Mouse (Mus musculus) lung, adult 2 months (tissue): ENCODE measurements at regions not wholly inside any gene's neighbourhood (a gene's known extent, or its start where the extent isn't known, plus 50 kb on each side); places are given as distances from the start of the nearest gene placed in this dataset.

ENCODE experiments used
- CTCF ChIP-seq: fragments of 200-500 bp; IDR thresholded peaks from 2 replicates; pipeline ENCODE4 v1.5.1; 2011; ENCODE audit warnings: mild to moderate bottlenecking, low read length, control low read depth; ENCODE audit not compliant: insufficient read depth
- POLR2A ChIP-seq: fragments of 200-500 bp; IDR thresholded peaks from 2 replicates; pipeline ENCODE4 v1.6.1; 2011; ENCODE audit warnings: low read depth, mild to moderate bottlenecking, control low read depth, low read length, borderline replicate concordance; ENCODE audit errors: extremely low read depth

GRCm38 (mm10) chr12:96488448-96488960 lies 796.5 kb downstream of the Flrt2 start:
- TF ChIP-seq POLR2A: no peak
- no peak for TF ChIP-seq CTCF
